ENCODE assay signal across 20 mouse cellular contexts in the genomic region with DNA sequence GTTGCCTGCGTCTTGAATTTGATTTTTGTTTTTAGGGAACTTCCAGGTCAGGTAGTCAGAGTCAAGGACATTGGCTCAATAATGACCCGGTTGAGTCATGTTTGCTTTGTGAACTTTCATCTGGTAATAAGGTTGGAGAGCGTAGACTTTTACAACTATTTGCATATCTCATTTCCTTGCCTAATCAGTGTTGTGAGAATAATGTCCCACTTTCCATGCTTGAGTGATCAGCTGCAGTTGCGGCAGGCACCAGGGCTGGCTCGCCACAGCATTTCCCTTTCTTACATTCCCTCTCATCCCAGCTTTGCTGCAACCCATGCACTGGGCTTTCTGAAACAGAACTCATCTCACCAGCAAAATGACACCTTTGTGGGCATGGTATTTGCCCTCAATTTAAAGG. TPM values are rescaled to one million over a fixed set of nuclear protein-coding genes. Genes with fewer than 3 reads are reported as not detected.
DNase-seq lines count a peak whose midpoint lies in the region; ATAC-seq and TF ChIP-seq lines count a peak whose summit lies in the region.
"Had no signal": no experiment of that assay in that cellular context is flagged by ENCODE, and none has a peak within 500 bp of the region (broad histone marks: within the 10 kb centered on the region; RNA-seq: fewer than 3 reads in every experiment).

No protein-coding gene starts in this region.

- H3K27ac ChIP-seq in heart, embryonic 11.5 days (ENCODE audit: low read depth, low read length) = no peak overlapping the region
- H3K27ac ChIP-seq in lung, postnatal 0 days (ENCODE audit: low read length) = no peak overlapping the region
- H3K27ac ChIP-seq: embryonic facial prominence, embryonic 10.5 days; gastrocnemius, adult 2 months; limb, embryonic 15.5 days had no signal

- H3K27me3 ChIP-seq in heart, embryonic 11.5 days (ENCODE audit: control insufficient read depth, insufficient read depth, low read length) = no peaks in the 10 kb centered on the region
- H3K27me3 ChIP-seq in lung, postnatal 0 days (replicated peaks; ENCODE audit: insufficient read depth, low read length) = no peaks in the 10 kb centered on the region
- H3K27me3 ChIP-seq: limb, embryonic 15.5 days had no signal

- H3K4me1 ChIP-seq in heart, embryonic 11.5 days (ENCODE audit: control insufficient read depth, insufficient read depth, low read length) = no peaks in the 10 kb centered on the region
- H3K4me1 ChIP-seq in lung, postnatal 0 days (ENCODE audit: insufficient read depth, low read depth, low read length) = no peaks in the 10 kb centered on the region
- H3K4me1 ChIP-seq: limb, embryonic 15.5 days had no signal

- peak; percentile 71 for DNase-seq in heart, adult 11 months
- peak; percentile 25 for DNase-seq in lung, postnatal 0 days (ENCODE audit: low spot score)
- DNase-seq in lung, postnatal 10 days = no peak
- peak; percentile 21 to 25 for DNase-seq in kidney, postnatal 36 days
- DNase-seq in urinary bladder, postnatal 25 days (ENCODE audit: low spot score) = no peak
- DNase-seq in adrenal gland, postnatal 36 days = no peak
- DNase-seq: gastrocnemius, adult 2 months; heart, adult 18-20 months; heart, postnatal 4 days; liver, postnatal 0 days; lung, postnatal 4 days; right cerebral cortex, postnatal 4 days had no signal

- H3K4me2 ChIP-seq in heart, embryonic 11.5 days = no peak overlapping the region
- H3K4me2 ChIP-seq in lung, postnatal 0 days (replicated peaks; ENCODE audit: low read depth, low read length) = no peak overlapping the region
- H3K4me2 ChIP-seq: limb, embryonic 15.5 days had no signal

- TF ChIP-seq EP300 in lung, postnatal 0 days (IDR thresholded peaks at IDR 0.05) = no peak

- no peak overlapping the region for H3K4me3 ChIP-seq in heart, embryonic 11.5 days (ENCODE audit: low read depth, low read length)
- H3K4me3 ChIP-seq in lung, postnatal 0 days (ENCODE audit: low read depth, low read length) = no peak overlapping the region
- H3K4me3 ChIP-seq: embryonic facial prominence, embryonic 10.5 days; gastrocnemius, adult 2 months; limb, embryonic 15.5 days had no signal

- H3K9me3 ChIP-seq in heart, embryonic 11.5 days (replicated peaks; ENCODE audit: control insufficient read depth, low read length) = 0 out of 2 replicates have a peak, but pooled peaks cover 3% of the 10 kb centered on the region
- no peaks in the 10 kb centered on the region for H3K9me3 ChIP-seq in lung, postnatal 0 days (ENCODE audit: low read length)
- H3K9me3 ChIP-seq: embryonic facial prominence, embryonic 10.5 days; limb, embryonic 15.5 days had no signal

- ATAC-seq in heart, embryonic 11.5 days (replicated peaks; ENCODE audit: insufficient number of reproducible peaks, low FRiP score, low TSS enrichment) = no peak
- ATAC-seq in lung, postnatal 0 days = no peak
- no peak for ATAC-seq in inflammation-experienced regulatory T-cells, adult 6 months
- ATAC-seq: liver, postnatal 0 days; midbrain, embryonic 16.5 days had no signal

- WGBS in heart, embryonic 11.5 days (ENCODE audit: insufficient replicate concordance) = 69% methylated on average over 5 of the region's 5 CpGs
- 44% methylated on average over 5 of the region's 5 CpGs for WGBS in lung, postnatal 0 days

- H3K36me3 ChIP-seq in heart, embryonic 11.5 days (ENCODE audit: control insufficient read depth, insufficient read depth, low read length) = no peaks in the 10 kb centered on the region
- H3K36me3 ChIP-seq in lung, postnatal 0 days (ENCODE audit: insufficient read depth, low read length) = no peaks in the 10 kb centered on the region
- H3K36me3 ChIP-seq: embryonic facial prominence, embryonic 10.5 days; limb, embryonic 15.5 days had no signal

- TF ChIP-seq CTCF in lung, postnatal 0 days (IDR thresholded peaks at IDR 0.05) = no peak

- H3K9ac ChIP-seq in heart, embryonic 11.5 days (ENCODE audit: low read depth, low read length) = no peak overlapping the region
- no peak overlapping the region for H3K9ac ChIP-seq in lung, postnatal 0 days (replicated peaks; ENCODE audit: low read depth)
- H3K9ac ChIP-seq: limb, embryonic 15.5 days; liver, postnatal 0 days had no signal

RNA-seq across cellular contexts. Expression of gene Acoxl, which starts 59.0 kb away (rescaled TPM):
- 0.11 and 0.21 TPM in 2 replicates for polyA plus RNA-seq in heart, embryonic 11.5 days (2014; fragmentation: Nextera tagmentation; extraction: Ambion mirVana)
- 16.1 and 17.0 TPM in 2 replicates for polyA plus RNA-seq in lung, postnatal 0 days (2015; fragmentation: Nextera tagmentation; extraction: Ambion mirVana)
- polyA plus RNA-seq in inflammation-experienced regulatory T-cells, adult 6 months (2017; shearing (Covaris generic)) = under 1 TPM in 1 of 3 experiments, not detected in 2; 0.72 TPM
- 1 to 10 TPM in 1 of 2 experiments, under 1 TPM in 1; 0.20 to 1.7 TPM for total RNA-seq in adrenal gland, postnatal 36 days (2021)
- total RNA-seq: heart, adult 18-20 months; heart, postnatal 4 days; layer of hippocampus, adult 8-10 months; left cerebral cortex, postnatal 36 days had no signal
- polyA plus RNA-seq: cerebellum, adult 2 months; midbrain, embryonic 16.5 days had no signal

Comparison
In these comparisons a context has a peak if more than half of its experiments do, and no peak if none do; other contexts are left out.
1. DNase-seq: peak in heart, adult 11 months (single experiment), lung, postnatal 0 days (single experiment) and kidney, postnatal 36 days (2 of 2); none in lung, postnatal 10 days (single experiment), urinary bladder, postnatal 25 days (single experiment) and adrenal gland, postnatal 36 days (0 of 2).